Comparison of ENCODE assay signal across 7 mouse cellular contexts in the genomic region with DNA sequence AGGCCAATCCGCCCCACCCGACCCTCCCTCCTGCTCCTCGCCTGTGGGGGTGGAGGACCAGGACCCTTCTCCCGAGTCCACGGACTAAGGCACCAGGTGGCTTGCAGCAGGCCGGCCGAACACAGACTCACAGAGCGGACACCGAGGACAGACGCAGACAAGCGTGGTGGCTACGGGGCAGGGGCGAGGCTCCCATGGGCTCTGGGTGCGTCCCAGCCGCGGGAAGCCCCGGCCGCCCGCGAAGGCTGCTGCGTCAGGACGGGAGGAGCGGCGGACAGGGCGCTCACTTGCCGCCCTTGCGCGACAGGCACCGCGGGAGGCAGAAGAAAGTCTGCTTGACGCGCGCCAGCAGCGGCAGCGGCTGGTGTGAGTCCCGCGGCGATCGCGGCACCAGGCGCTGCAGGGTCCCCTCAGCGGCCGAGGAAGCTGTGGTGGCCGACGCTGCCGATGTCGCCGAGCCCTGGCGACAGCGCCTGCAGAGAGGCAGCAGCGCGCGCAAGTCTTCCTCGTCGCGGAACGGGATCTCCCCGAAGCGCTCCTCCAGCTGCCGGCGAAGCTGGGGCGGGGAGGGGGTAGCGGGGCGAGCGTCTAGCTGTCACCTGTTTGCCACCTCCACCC. TPM values are rescaled to one million over a fixed set of nuclear protein-coding genes. Genes with fewer than 3 reads are reported as not detected.
DNase-seq lines count a peak whose midpoint lies in the region; ATAC-seq and TF ChIP-seq lines count a peak whose summit lies in the region.

No protein-coding gene starts in this region.

- ATAC-seq in liver, embryonic 11.5 days (replicated peaks; ENCODE audit: low FRiP score), result no peak
- ATAC-seq in intestine, embryonic 15.5 days, result no peak
- ATAC-seq in neural tube, embryonic 15.5 days (ENCODE audit: low FRiP score), result no peak

- peaks cover 69% of the 10 kb centered on the region for H3K27me3 ChIP-seq in liver, embryonic 11.5 days (replicated peaks; ENCODE audit: control insufficient read depth, insufficient read depth, low read length)
- H3K27me3 ChIP-seq in intestine, embryonic 15.5 days (replicated peaks), result peaks cover 82% of the 10 kb centered on the region
- H3K27me3 ChIP-seq in neural tube, embryonic 15.5 days (replicated peaks), result peaks cover 60% of the 10 kb centered on the region

- H3K27ac ChIP-seq in liver, embryonic 11.5 days (ENCODE audit: low read depth, low read length), result no peak overlapping the region
- no peak overlapping the region for H3K27ac ChIP-seq in embryonic fibroblast, embryonic 13.5 days (ENCODE audit: insufficient read depth, low read length)
- no peak overlapping the region for H3K27ac ChIP-seq in intestine, embryonic 15.5 days
- no peak overlapping the region for H3K27ac ChIP-seq in neural tube, embryonic 15.5 days (replicated peaks)

- no peak overlapping the region for H3K9ac ChIP-seq in liver, embryonic 11.5 days (ENCODE audit: low read depth, low read length)
- H3K9ac ChIP-seq in intestine, embryonic 15.5 days, result no peak overlapping the region
- peak overlapping the region; percentile 50 for H3K9ac ChIP-seq in neural tube, embryonic 15.5 days (replicated peaks)

- under 1% methylated on average over 64 of the region's 65 CpGs for WGBS in liver, embryonic 11.5 days
- 1% methylated on average over 52 of the region's 65 CpGs for WGBS in intestine, embryonic 15.5 days
- under 1% methylated on average over 59 of the region's 65 CpGs for WGBS in neural tube, embryonic 15.5 days

- no peak for TF ChIP-seq CTCF in embryonic fibroblast, embryonic 13.5 days (IDR thresholded peaks at IDR 0.05; ENCODE audit: borderline replicate concordance, insufficient read depth, low read length)

- H3K4me1 ChIP-seq in liver, embryonic 11.5 days (replicated peaks; ENCODE audit: control insufficient read depth, insufficient read depth, low read length), result peaks cover 4% of the 10 kb centered on the region
- H3K4me1 ChIP-seq in embryonic fibroblast, embryonic 13.5 days (ENCODE audit: control insufficient read depth, insufficient read depth, low read length), result no peaks in the 10 kb centered on the region; the same call in 1 of the 2 replicates
- H3K4me1 ChIP-seq in intestine, embryonic 15.5 days (replicated peaks), result peaks cover 5% of the 10 kb centered on the region
- peaks cover 22% of the 10 kb centered on the region for H3K4me1 ChIP-seq in neural tube, embryonic 15.5 days

- TF ChIP-seq POLR2A in embryonic fibroblast, embryonic 13.5 days (IDR thresholded peaks at IDR 0.05; ENCODE audit: low read depth, low read length), result no peak

- H3K4me3 ChIP-seq in liver, embryonic 11.5 days (ENCODE audit: low read depth, low read length), result peak overlapping the region; percentile 42
- H3K4me3 ChIP-seq in embryonic fibroblast, embryonic 13.5 days (ENCODE audit: insufficient read depth, low read length), result peak overlapping the region; percentile 22; the same call in 1 of the 2 replicates
- peak overlapping the region; percentile 35 for H3K4me3 ChIP-seq in intestine, embryonic 15.5 days (replicated peaks)
- H3K4me3 ChIP-seq in neural tube, embryonic 15.5 days (replicated peaks), result peak overlapping the region; percentile 45

- DNase-seq in liver, embryonic 11.5 days (ENCODE audit: low spot score), result peak; percentile 34
- DNase-seq in liver, result no peak
- DNase-seq in layer of hippocampus, adult 18-20 months (ENCODE audit: low spot score in 2 of 2), result no peak
- no peak for DNase-seq in left cerebral cortex, adult 11 months (ENCODE audit: low spot score)

- H3K4me2 ChIP-seq in liver, embryonic 11.5 days, result peak overlapping the region; percentile 68
- H3K4me2 ChIP-seq in intestine, embryonic 15.5 days (replicated peaks), result peak overlapping the region; percentile 77
- peak overlapping the region; percentile 98 for H3K4me2 ChIP-seq in neural tube, embryonic 15.5 days

- no peaks in the 10 kb centered on the region for H3K36me3 ChIP-seq in liver, embryonic 11.5 days (ENCODE audit: control insufficient read depth, insufficient read depth, low read length)
- no peaks in the 10 kb centered on the region for H3K36me3 ChIP-seq in intestine, embryonic 15.5 days
- no peaks in the 10 kb centered on the region for H3K36me3 ChIP-seq in neural tube, embryonic 15.5 days

- no peaks in the 10 kb centered on the region for H3K9me3 ChIP-seq in liver, embryonic 11.5 days (ENCODE audit: control insufficient read depth, low read length)
- no peaks in the 10 kb centered on the region for H3K9me3 ChIP-seq in intestine, embryonic 15.5 days
- H3K9me3 ChIP-seq in neural tube, embryonic 15.5 days (replicated peaks), result no peaks in the 10 kb centered on the region

RNA-seq across cellular contexts. Expression of a gene that starts 8.5 kb away (rescaled TPM):
- not detected in 2 replicates for polyA plus RNA-seq in liver, embryonic 11.5 days (2014; fragmentation: Nextera tagmentation; extraction: Ambion mirVana)
- polyA plus RNA-seq in embryonic fibroblast, embryonic 13.5 days (2011; ENCODE audit: insufficient read length, low read depth, missing spikeins), result 2.2 and 3.5 TPM in 2 replicates
- 0.14 and 0.36 TPM in 2 replicates for polyA plus RNA-seq in intestine, embryonic 15.5 days (2015; fragmentation: Nextera tagmentation; extraction: Ambion mirVana)
- polyA plus RNA-seq in neural tube, embryonic 15.5 days (2015; fragmentation: Nextera tagmentation; extraction: Ambion mirVana), result 10.5 and 13.5 TPM in 2 replicates
- total RNA-seq in layer of hippocampus, adult 18-20 months (2021), result 10 to 100 TPM in 1 of 2 experiments, 1 to 10 TPM in 1; 10.0 to 10.8 TPM

RNA-seq across cellular contexts. Expression of a gene that starts 10.0 kb away (rescaled TPM):
- 0.21 and 0.36 TPM in 2 replicates for polyA plus RNA-seq in liver, embryonic 11.5 days (2014; fragmentation: Nextera tagmentation; extraction: Ambion mirVana)
- 12.2 and 30.1 TPM in 2 replicates for polyA plus RNA-seq in embryonic fibroblast, embryonic 13.5 days (2011; ENCODE audit: insufficient read length, low read depth, missing spikeins)
- polyA plus RNA-seq in intestine, embryonic 15.5 days (2015; fragmentation: Nextera tagmentation; extraction: Ambion mirVana), result 3.1 and 3.9 TPM in 2 replicates
- 4.0 and 4.3 TPM in 2 replicates for polyA plus RNA-seq in neural tube, embryonic 15.5 days (2015; fragmentation: Nextera tagmentation; extraction: Ambion mirVana)
- total RNA-seq in layer of hippocampus, adult 18-20 months (2021), result under 1 TPM; 0.58 to 0.89 TPM

RNA-seq across cellular contexts. Expression of a gene that starts 19.3 kb away (rescaled TPM):
- 0.35 and 0.62 TPM in 2 replicates for polyA plus RNA-seq in liver, embryonic 11.5 days (2014; fragmentation: Nextera tagmentation; extraction: Ambion mirVana)
- polyA plus RNA-seq in embryonic fibroblast, embryonic 13.5 days (2011; ENCODE audit: insufficient read length, low read depth, missing spikeins), result not detected in 2 replicates
- 0.18 TPM in 1 of 2 replicates, not detected in the other for polyA plus RNA-seq in intestine, embryonic 15.5 days (2015; fragmentation: Nextera tagmentation; extraction: Ambion mirVana)
- polyA plus RNA-seq in neural tube, embryonic 15.5 days (2015; fragmentation: Nextera tagmentation; extraction: Ambion mirVana), result 8.1 and 8.7 TPM in 2 replicates
- total RNA-seq in layer of hippocampus, adult 18-20 months (2021), result 1 to 10 TPM in 1 of 2 experiments, under 1 TPM in 1; 0.94 to 1.3 TPM

RNA-seq across cellular contexts. Expression of a gene that starts 31.9 kb away (rescaled TPM):
- polyA plus RNA-seq in liver, embryonic 11.5 days (2014; fragmentation: Nextera tagmentation; extraction: Ambion mirVana), result not detected in 2 replicates
- polyA plus RNA-seq in embryonic fibroblast, embryonic 13.5 days (2011; ENCODE audit: insufficient read length, low read depth, missing spikeins), result 0.93 and 1.1 TPM in 2 replicates
- polyA plus RNA-seq in intestine, embryonic 15.5 days (2015; fragmentation: Nextera tagmentation; extraction: Ambion mirVana), result 0.06 TPM in 1 of 2 replicates, not detected in the other
- polyA plus RNA-seq in neural tube, embryonic 15.5 days (2015; fragmentation: Nextera tagmentation; extraction: Ambion mirVana), result 0.08 and 0.29 TPM in 2 replicates
- total RNA-seq in layer of hippocampus, adult 18-20 months (2021), result not detected
